Mouse (Mus musculus) gastrocnemius, adult 8-10 months (tissue): ENCODE data around the gene Gm8909. TPM values are rescaled to one million over a fixed set of nuclear protein-coding genes. Genes with fewer than 3 reads are reported as not detected.
"Not testable (repeated sequence)": the region's sequence is repeated elsewhere in the genome, so short reads cannot be mapped to it uniquely, and the experiment has no call there.

Experiments used
- DNase-seq, 2 experiments: peaks; one replicate each; pipeline ENCODE4 v3.0.0; 2022; ENCODE audit warnings: low spot score in 2 of 2
- total RNA-seq, 4 experiments: library from RNA; stranded (reverse); gene quantifications; 2 replicates each; pipeline ENCODE4 v1.2.4; 2022

The Gm8909 gene
- not detected for total RNA-seq

GRCm38 (mm10) chr17:36168039-36168652 is at the start of gene Gm8909:
Gene Gm8909 (minus strand): TSS chr17:36168537.
- no peak for DNase-seq

GRCm38 (mm10) chr17:36215586-36215985 is 47.2 kb upstream of the Gm8909 start:
- DNase-seq, result no peak

- no peak for DNase-seq
Measured at GRCm38 (mm10) chr17:36206846-36207245, 38.5 kb upstream of the Gm8909 start.

- no peak for DNase-seq
Measured at GRCm38 (mm10) chr17:36205862-36206261, 37.5 kb upstream of the Gm8909 start.

- DNase-seq, result peak in 1 of 2 experiments; percentile 8
Measured at GRCm38 (mm10) chr17:36205456-36205855, 37.1 kb upstream of the Gm8909 start.

GRCm38 (mm10) chr17:36201851-36202250 is 33.5 kb upstream of the Gm8909 start:
- DNase-seq, result no peak

GRCm38 (mm10) chr17:36198317-36198716 is 30.0 kb upstream of the Gm8909 start:
- no peak for DNase-seq

GRCm38 (mm10) chr17:36194471-36194870 is 26.1 kb upstream of the Gm8909 start:
- DNase-seq, result no peak

- DNase-seq, result peak; percentile 12 to 18
Measured at GRCm38 (mm10) chr17:36193546-36194141, 25.3 kb upstream of the Gm8909 start.

GRCm38 (mm10) chr17:36192371-36192770 is 24.0 kb upstream of the Gm8909 start:
- no peak for DNase-seq

GRCm38 (mm10) chr17:36190169-36190507 is 21.8 kb upstream of the Gm8909 start, which contains the start of gene H2-T3:
Gene H2-T3 (minus strand): TSS chr17:36190287.
- DNase-seq, result no peak

- DNase-seq, result no peak
Measured at GRCm38 (mm10) chr17:36189491-36190168, 21.3 kb upstream of the Gm8909 start.

- DNase-seq, result no peak
Measured at GRCm38 (mm10) chr17:36187540-36187939, 19.2 kb upstream of the Gm8909 start.

- no peak for DNase-seq
Measured at GRCm38 (mm10) chr17:36182212-36182611, 13.9 kb upstream of the Gm8909 start.

GRCm38 (mm10) chr17:36179446-36179845 is 11.1 kb upstream of the Gm8909 start:
- DNase-seq, result not testable (repeated sequence)

GRCm38 (mm10) chr17:36178938-36179337 is 10.6 kb upstream of the Gm8909 start:
- not testable (repeated sequence) for DNase-seq

- DNase-seq, result not testable (repeated sequence)
Measured at GRCm38 (mm10) chr17:36176132-36176531, 7.8 kb upstream of the Gm8909 start.

- DNase-seq, result no peak
Measured at GRCm38 (mm10) chr17:36170287-36170814, 2.0 kb upstream of the Gm8909 start.

GRCm38 (mm10) chr17:36169753-36170152 is 1.4 kb upstream of the Gm8909 start:
- no peak for DNase-seq

GRCm38 (mm10) chr17:36169094-36169493 is 757 bp upstream of the Gm8909 start:
- DNase-seq, result not testable (repeated sequence)

GRCm38 (mm10) chr17:36167306-36168038 is 865 bp downstream of the Gm8909 start:
- DNase-seq, result no peak

- DNase-seq, result not testable (repeated sequence)
Measured at GRCm38 (mm10) chr17:36166901-36167300, 1.4 kb downstream of the Gm8909 start.
